Mouse (Mus musculus) brain, embryonic 14.5 days (tissue): ENCODE measurements around the gene Tgfbr2.

Source experiments
- CTCF ChIP-seq: fragments of 200-500 bp; IDR thresholded peaks from 2 replicates; pipeline ENCODE4 v1.5.1; 2012; ENCODE audit warnings: inconsistent platforms, mild to moderate bottlenecking, moderate library complexity, borderline replicate concordance; ENCODE audit not compliant: insufficient read depth, insufficient read length; ENCODE audit errors: extremely low read depth
- POLR2A ChIP-seq: fragments of 200-500 bp; IDR thresholded peaks from 2 replicates; pipeline ENCODE4 v1.6.1; 2012; ENCODE audit warnings: mild to moderate bottlenecking, inconsistent platforms, borderline replicate concordance; ENCODE audit not compliant: poor library complexity, insufficient read depth, insufficient read length, severe bottlenecking; ENCODE audit errors: extremely low read depth

- TF ChIP-seq CTCF (no peak), POLR2A (no peak)
Measured at GRCm38 (mm10) chr9:116118332-116118872, 56.8 kb downstream of the Tgfbr2 start.
